Mouse (Mus musculus) embryonic fibroblast, embryonic 13.5 days (primary cell): ENCODE results near the gene Zdhhc19.

Source experiments
- CTCF ChIP-seq: IDR thresholded peaks from 2 replicates; pipeline ENCODE4 v1.5.1; 2011; ENCODE audit warnings: mild to moderate bottlenecking, control low read depth, low read length, moderate library complexity, borderline replicate concordance; ENCODE audit not compliant: insufficient read depth
- POLR2A ChIP-seq: IDR thresholded peaks from 2 replicates; pipeline ENCODE4 v1.6.1; 2011; ENCODE audit warnings: low read depth, mild to moderate bottlenecking, control low read depth, low read length, moderate library complexity

DNA sequence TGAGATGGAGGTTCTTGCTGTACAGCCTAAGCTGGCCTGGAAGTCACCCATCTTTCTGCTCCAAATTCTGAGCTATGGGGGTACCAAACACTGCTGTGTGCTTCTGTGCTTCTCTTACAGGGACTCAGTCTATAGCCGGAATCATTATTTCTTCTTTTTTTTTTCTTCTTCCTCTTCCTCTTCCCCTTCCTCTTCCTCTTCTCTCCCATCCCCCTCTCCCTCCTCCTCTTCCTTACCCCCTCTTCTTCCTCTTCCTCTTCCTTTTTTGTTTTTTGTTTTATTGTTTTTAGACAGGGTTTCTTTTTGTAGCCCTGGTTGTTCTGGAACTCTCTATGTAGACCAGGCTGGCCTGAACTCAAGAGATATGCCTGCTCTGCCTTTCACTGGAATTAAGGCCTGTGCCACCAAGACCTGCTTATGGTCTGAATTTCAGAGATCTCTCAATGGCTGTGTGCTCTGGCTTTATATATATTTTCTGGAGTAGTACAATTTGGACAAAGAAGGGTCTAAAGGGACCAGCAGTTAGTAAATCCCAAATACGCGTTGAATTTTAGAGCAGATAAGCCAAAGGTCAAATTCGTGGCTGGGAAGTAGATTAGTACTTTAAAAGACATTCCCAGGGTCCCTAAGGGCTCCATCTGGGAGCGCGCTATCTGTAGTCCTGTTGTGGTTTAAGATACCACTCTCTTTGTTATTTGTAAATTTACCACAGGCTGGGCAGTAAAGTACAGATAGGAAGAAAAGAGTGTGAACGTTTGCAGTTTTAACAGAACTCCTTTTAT is 111.7 kb downstream of the Zdhhc19 start:
- no peak for TF ChIP-seq POLR2A
- no peak for TF ChIP-seq CTCF
